Mouse (Mus musculus) frontal cortex, adult (tissue): ENCODE results near the gene Tmem80.

Experiments
- ATAC-seq: cut with Nextera tagmentation; 2 replicates; pipeline ENCODE4 v1.9.2; 2017; ENCODE audit warnings: mild to moderate bottlenecking, moderate library complexity, mixed read lengths; ENCODE audit not compliant: low TSS enrichment

Gene Tmem80

GRCm38 (mm10) chr7:141356971-141357370 is 29.4 kb downstream of the Tmem80 start:
- ATAC-seq = peak; percentile 38; the same call in 1 of the 2 replicates

- ATAC-seq = no peak
Measured at GRCm38 (mm10) chr7:141361510-141361909, 34.0 kb downstream of the Tmem80 start.

- ATAC-seq = peak; percentile 82
Measured at GRCm38 (mm10) chr7:141363106-141363751, 35.7 kb downstream of the Tmem80 start.

GRCm38 (mm10) chr7:141363752-141364125 is 36.2 kb downstream of the Tmem80 start:
- ATAC-seq = no peak; the same call in 1 of the 2 replicates

GRCm38 (mm10) chr7:141364349-141365048 is 37.0 kb downstream of the Tmem80 start:
- no peak for ATAC-seq

DNA sequence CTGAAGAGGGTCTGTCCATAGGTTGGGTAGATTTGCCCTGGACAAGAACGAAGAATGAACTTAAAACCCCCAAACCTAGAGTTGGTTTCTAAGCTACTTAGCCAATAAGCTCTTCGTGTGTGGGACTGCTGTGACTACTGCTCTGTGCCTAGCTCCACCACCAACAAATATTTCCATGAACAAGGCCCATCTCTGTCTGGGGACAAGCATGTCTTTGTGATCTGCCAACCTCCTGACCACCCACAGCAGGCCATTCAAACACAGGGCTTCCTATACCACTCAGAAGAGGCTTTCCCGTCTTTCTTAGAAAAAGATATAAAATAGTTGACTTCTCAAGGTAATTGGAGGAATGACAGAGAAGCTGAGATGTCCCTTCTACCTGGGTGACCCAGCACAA is 37.5 kb downstream of the Tmem80 start:
- no peak; the same call in 1 of the 2 replicates for ATAC-seq

DNA sequence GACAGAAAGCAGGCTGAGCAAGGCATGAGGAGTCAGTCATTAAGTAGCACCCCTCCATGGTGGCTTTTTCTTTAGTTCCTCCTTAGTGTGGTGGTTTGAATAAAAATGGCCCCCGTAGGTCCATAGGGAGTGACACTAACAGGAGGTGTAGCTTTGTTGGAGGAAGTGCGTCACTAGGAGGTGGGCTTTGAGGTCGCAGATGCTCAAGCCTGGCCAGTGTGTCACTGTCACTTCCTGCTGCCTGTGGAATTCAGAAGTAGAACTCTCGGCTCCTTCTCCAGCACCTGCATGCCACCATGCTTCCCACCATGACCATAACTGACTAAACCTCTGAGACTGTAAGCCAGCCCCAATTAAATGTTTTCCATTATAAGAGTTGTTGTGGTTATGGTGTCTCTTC is 39.8 kb downstream of the Tmem80 start:
- ATAC-seq = no peak

GRCm38 (mm10) chr7:141369918-141370317 is 42.4 kb downstream of the Tmem80 start:
- no peak for ATAC-seq

DNA sequence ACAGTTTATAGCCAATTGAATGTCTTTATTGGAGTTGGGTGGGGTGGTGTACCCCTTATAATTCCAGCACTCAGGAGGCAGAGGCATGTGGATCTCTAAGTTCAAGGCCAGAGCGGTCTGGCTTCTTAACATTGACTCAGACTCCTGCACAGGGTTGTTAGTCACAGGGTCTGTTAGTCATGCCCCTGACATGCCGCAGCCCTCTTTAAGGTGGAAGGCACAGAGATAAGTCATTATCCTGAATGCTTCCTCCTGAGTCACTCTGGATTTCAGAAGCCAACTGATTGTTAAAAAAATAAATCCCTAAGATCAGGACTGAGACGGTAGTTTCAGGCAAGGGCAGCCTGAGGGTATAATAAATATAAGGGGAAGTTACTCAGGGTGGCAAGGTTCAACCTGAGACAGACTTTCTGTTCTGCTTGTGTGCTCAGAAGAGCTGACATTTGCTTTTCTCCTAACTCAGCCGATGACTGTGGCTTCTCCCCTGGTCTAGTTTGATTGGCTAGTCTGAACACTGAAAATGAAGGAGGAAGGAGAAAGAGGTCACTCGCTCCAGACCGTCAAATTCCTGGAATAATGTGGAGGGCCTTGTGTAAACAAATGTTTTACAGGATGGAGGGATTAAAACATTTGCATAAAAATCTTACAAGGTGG is 44.5 kb downstream of the Tmem80 start:
- ATAC-seq = no peak

- no peak for ATAC-seq
Measured at GRCm38 (mm10) chr7:141373611-141374010, 46.1 kb downstream of the Tmem80 start.

DNA sequence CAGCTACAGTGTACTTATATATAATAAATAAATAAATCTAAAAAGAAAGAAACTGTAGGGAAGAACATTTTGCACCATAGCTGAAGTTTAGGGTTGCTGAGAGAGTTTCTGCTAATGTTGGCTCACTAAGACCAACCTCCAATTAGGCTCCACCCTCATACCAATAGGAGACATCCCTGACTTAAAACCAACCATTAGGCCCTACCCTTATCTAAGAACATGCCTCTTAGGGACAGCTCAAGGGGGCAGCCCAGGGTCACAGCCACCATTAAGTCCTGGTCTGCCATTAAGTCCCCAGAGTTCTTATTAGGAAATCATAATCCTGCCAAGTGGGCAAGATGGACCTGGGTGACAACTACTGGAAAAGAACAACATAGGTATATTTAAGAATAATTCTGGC is 46.9 kb downstream of the Tmem80 start:
- ATAC-seq = no peak

DNA sequence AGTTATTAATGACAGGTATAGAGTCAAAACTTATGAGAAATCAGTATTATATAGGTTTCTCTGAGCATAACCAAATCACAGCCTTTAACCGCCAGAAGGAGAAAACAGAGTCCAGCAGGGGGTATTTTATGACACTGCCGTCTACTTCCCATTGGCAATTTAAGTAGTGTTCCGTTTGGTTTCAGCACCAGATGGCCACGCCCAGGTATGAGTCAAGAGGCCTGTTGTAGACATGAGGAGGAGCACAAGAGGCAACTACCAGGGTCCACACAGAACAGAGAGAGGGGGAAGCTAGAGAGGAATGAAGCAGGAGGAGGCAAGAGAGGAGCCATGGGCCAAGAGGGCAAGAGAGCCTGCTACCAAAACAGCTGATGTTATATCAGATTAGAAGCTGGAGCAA is 52.0 kb downstream of the Tmem80 start:
- no peak for ATAC-seq

GRCm38 (mm10) chr7:141381068-141381835 is 53.7 kb downstream of the Tmem80 start:
- ATAC-seq = no peak
